Mouse (Mus musculus): Measurements from ENCODE around the gene Cops7a. TPM values are rescaled to one million over a fixed set of nuclear protein-coding genes. Genes with fewer than 3 reads are reported as not detected.
A peak's percentile ranks its signal among the peaks of the same experiment; 100 is the strongest.

Gene Cops7a
- total and polyA plus RNA-seq, 2 experiments from 2014 or later = 134 to 241 TPM

DNA sequence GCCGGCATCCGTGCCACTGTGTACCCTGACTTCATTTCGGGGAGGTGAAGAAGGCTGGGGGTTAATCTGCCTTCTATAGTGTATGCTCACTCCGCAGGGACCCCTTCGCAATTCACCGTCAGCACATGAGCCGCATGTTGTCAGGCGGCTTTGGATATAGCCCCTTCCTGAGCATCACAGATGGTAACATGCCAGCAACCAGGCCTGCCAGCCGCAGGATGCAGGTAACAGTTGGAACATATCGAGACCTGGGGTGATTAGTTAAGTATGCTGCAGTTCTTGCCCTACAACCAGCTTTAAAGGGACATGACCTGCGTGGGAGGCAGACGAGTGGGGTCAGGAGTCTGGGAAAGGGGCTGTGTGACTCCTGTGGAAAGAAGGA lies 33.0 kb downstream of the Cops7a start:
- Histone ChIP-seq H3K4me3 (ENCODE audit: low read depth, low read length) (peak overlapping the region; percentile 91), H3K4me1 (ENCODE audit: control insufficient read depth, insufficient read depth) (peaks cover 12% of the 10 kb centered on the region), H3K9ac (replicated peaks; ENCODE audit: low read depth, low read length) (peak overlapping the region; percentile 80), H3K4me2 (ENCODE audit: low read depth, low read length) (peak overlapping the region; percentile 75), H3K27me3 (ENCODE audit: control insufficient read depth, insufficient read depth, low read length) (no peaks in the 10 kb centered on the region), H3K9me3 (replicated peaks; ENCODE audit: control insufficient read depth, low read length) (no peaks in the 10 kb centered on the region), H3K27ac (ENCODE audit: low read depth) (peak overlapping the region; percentile 96), H3K36me3 (replicated peaks; ENCODE audit: control insufficient read depth, insufficient read depth, low read length) (peaks cover 40% of the 10 kb centered on the region)
- 31% methylated on average over 12 of the region's 12 CpGs for WGBS
- DNase-seq (ENCODE audit: low spot score) = no peak
- no peak for TF ChIP-seq EP300 (IDR thresholded peaks at IDR 0.05; ENCODE audit: low read depth)
- TF ChIP-seq CTCF (IDR thresholded peaks at IDR 0.05; ENCODE audit: low read depth) = no peak
- no peak for ATAC-seq (ENCODE audit: insufficient read depth, low read depth)

DNA sequence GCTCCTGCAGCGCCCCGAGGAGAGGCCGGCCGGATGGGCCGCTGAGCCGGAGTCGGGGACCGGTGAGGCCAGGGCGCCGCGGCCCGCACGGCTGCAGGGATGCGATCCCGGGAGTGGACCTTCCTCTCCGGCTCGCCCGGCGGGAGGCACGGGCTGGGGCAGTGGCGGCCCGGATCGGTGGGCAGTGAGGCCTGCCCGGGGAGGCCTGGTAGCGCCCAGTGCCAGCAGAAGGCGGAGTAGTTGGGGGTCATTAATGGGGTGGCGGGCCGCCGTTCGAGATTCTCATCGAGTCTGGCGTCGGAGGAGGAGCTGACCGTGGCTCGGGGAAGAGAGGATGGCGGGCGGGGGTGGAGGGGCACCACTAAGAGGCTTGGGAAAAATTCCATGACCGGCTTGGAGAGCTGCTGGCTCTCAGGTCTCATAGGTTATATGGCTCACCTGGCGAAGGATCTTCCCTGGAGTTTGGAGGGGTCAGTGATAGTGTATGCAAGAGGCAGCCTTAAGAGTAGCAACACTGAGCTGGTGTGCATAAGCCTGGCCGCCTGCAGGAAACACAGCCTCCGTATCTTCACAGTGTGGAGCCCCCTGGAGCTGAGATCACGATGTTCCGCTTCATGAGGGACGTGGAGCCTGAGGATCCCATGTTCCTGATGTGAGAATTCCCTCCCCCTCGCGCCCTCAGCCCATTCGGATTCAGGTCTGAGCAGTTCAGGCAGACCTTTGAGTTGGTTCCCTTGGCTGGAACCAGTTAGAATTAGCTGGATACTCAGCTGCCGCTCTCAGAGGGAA lies 33.6 kb downstream of the Cops7a start:
- Histone ChIP-seq H3K9me3 (replicated peaks; ENCODE audit: control insufficient read depth, low read length) (no peaks in the 10 kb centered on the region), H3K36me3 (replicated peaks; ENCODE audit: control insufficient read depth, insufficient read depth, low read length) (peaks cover 38% of the 10 kb centered on the region), H3K9ac (replicated peaks; ENCODE audit: low read depth, low read length) (peak overlapping the region; percentile 80), H3K27me3 (ENCODE audit: control insufficient read depth, insufficient read depth, low read length) (no peaks in the 10 kb centered on the region), H3K4me3 (ENCODE audit: low read depth, low read length) (peak overlapping the region; percentile 91), H3K4me2 (ENCODE audit: low read depth, low read length) (peak overlapping the region; percentile 75), H3K27ac (ENCODE audit: low read depth) (peak overlapping the region; percentile 96), H3K4me1 (ENCODE audit: control insufficient read depth, insufficient read depth) (peaks cover 12% of the 10 kb centered on the region)
- 1% methylated on average over 46 of the region's 48 CpGs for WGBS
- DNase-seq (ENCODE audit: low spot score) (peak; percentile 67), ATAC-seq (ENCODE audit: insufficient read depth, low read depth) (no peak)
- TF ChIP-seq CTCF (IDR thresholded peaks at IDR 0.05; ENCODE audit: low read depth) (peak; percentile 42), EP300 (IDR thresholded peaks at IDR 0.05; ENCODE audit: low read depth) (no peak)

DNA sequence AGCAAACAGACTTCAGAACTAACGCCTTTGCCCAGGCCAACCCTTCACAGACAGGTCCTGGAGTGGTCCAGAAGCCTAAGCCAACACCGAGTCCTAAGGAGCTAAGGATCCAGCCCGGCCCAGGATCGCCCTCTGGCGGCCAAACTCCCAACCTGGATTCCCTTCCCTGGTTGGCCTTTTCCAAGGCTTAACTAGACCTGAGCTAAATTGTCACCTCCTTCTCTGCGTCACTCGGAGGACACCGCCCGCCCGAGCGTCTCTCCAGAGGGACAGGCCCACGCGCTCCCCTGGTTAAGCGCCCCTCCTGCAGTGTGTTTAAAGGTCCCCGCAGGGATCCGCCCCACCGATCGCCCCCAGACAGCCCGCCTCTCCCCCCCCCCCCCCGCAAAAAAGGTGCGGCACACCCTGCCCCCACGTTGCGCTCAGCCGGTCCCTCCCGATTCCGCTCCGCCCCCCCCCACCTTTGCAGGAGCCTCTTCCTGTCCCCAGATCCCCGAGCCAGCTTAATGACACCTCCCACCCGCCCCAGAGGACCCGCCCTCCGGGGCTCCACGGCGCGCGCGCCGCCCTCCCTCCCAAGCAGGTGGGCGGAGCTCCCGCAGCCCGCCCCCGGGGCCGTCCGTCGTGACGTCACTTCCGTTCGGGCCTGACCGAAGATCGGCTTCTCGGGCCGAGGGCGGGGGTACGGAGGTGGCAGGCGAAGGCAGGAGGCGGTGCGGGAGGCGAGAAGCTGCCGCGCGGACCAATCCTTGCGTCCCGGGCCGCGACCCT lies 34.4 kb downstream of the Cops7a start, which contains the start of gene Mlf2:
Gene Mlf2, plus strand, starts transcription at position 633 of the 771 bp plus-strand sequence.
- Histone ChIP-seq H3K4me2 (ENCODE audit: low read depth, low read length) (peak within 1 kb of the TSS; percentile 75), H3K27ac (ENCODE audit: low read depth) (peak within 1 kb of the TSS; percentile 96), H3K9me3 (replicated peaks; ENCODE audit: control insufficient read depth, low read length) (no peaks in the 10 kb centered on the region), H3K27me3 (ENCODE audit: control insufficient read depth, insufficient read depth, low read length) (no peaks in the 10 kb centered on the region), H3K36me3 (replicated peaks; ENCODE audit: control insufficient read depth, insufficient read depth, low read length) (peaks cover 30% of the 10 kb centered on the region), H3K9ac (replicated peaks; ENCODE audit: low read depth, low read length) (peak within 1 kb of the TSS; percentile 80), H3K4me3 (ENCODE audit: low read depth, low read length) (peak within 1 kb of the TSS; percentile 91), H3K4me1 (ENCODE audit: control insufficient read depth, insufficient read depth) (peaks cover 15% of the 10 kb centered on the region)
- peak; percentile 91 for ATAC-seq (ENCODE audit: insufficient read depth, low read depth)
- WGBS = under 1% methylated on average over 53 of the region's 64 CpGs
- peak; percentile 12; the same call in 1 of the 2 replicates for TF ChIP-seq EP300 (IDR thresholded peaks at IDR 0.05; ENCODE audit: low read depth)
- peak; percentile 99 for TF ChIP-seq CTCF (IDR thresholded peaks at IDR 0.05; ENCODE audit: low read depth)
- peak; percentile 99 for DNase-seq (ENCODE audit: low spot score)

DNA sequence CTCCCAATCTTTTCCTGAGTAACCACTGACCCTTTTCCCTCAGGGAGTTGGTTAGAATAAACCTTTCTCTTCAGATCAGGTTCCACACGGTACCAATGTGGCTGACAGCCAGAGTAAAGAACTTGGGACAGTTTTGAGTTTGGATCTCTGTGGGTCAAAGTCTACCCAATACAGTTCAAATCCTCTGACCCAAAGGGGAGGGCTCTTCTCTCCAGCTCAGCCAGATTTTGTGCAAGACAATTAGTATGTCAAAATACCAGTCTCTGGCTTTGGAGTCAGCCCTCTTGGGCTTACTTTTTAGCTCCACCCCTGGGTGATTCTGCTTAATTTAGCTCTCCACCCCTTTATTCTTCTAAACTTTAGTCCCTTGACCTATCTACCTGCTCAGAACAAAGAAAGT lies 35.1 kb downstream of the Cops7a start:
- Histone ChIP-seq H3K27me3 (ENCODE audit: control insufficient read depth, insufficient read depth, low read length) (no peaks in the 10 kb centered on the region), H3K9me3 (replicated peaks; ENCODE audit: control insufficient read depth, low read length) (no peaks in the 10 kb centered on the region), H3K4me1 (ENCODE audit: control insufficient read depth, insufficient read depth) (peaks cover 22% of the 10 kb centered on the region), H3K27ac (ENCODE audit: low read depth) (peak overlapping the region; percentile 96), H3K4me3 (ENCODE audit: low read depth, low read length) (0 out of 2 replicates have a peak overlapping the region, but pooled peaks have one; percentile 91), H3K4me2 (ENCODE audit: low read depth, low read length) (peak overlapping the region; percentile 75; the same call in 1 of the 2 replicates), H3K36me3 (replicated peaks; ENCODE audit: control insufficient read depth, insufficient read depth, low read length) (peaks cover 23% of the 10 kb centered on the region), H3K9ac (replicated peaks; ENCODE audit: low read depth, low read length) (0 out of 2 replicates have a peak overlapping the region, but pooled peaks have one; percentile 26)
- TF ChIP-seq CTCF (IDR thresholded peaks at IDR 0.05; ENCODE audit: low read depth) = no peak
- TF ChIP-seq EP300 (IDR thresholded peaks at IDR 0.05; ENCODE audit: low read depth) = no peak
- DNase-seq (ENCODE audit: low spot score) (no peak), ATAC-seq (ENCODE audit: insufficient read depth, low read depth) (no peak)
- WGBS = 60% methylated on average over 1 of the region's 1 CpGs

DNA sequence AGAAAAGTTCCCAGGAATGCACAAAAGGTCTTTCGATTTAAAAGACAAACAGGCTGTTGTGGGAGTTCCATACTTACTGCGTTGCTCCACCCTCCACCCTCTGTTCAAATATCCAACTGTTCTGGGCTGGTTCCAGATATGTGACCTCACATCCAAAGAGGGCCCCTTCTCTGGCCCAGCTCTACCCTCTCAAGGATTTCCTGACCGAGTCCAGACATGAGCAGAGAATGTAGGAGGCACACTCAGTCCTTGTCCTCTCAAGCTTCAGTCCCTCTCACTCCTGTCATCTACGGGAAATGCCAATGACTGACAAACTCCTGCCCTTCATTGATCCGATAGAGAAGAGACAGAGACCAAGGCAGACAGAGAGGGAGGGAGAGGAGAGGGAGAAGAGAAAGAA lies 39.4 kb downstream of the Cops7a start:
- DNase-seq (ENCODE audit: low spot score) (peak; percentile 90), ATAC-seq (ENCODE audit: insufficient read depth, low read depth) (peak; percentile 69)
- H3K27me3 ChIP-seq (ENCODE audit: control insufficient read depth, insufficient read depth, low read length) = no peaks in the 10 kb centered on the region
- H3K4me2 ChIP-seq (ENCODE audit: low read depth, low read length) = peak overlapping the region; percentile 56
- TF ChIP-seq CTCF (IDR thresholded peaks at IDR 0.05; ENCODE audit: low read depth) = no peak
- no peak for TF ChIP-seq EP300 (IDR thresholded peaks at IDR 0.05; ENCODE audit: low read depth)
- peak overlapping the region; percentile 10; the same call in 1 of the 2 replicates for H3K9ac ChIP-seq (replicated peaks; ENCODE audit: low read depth, low read length)
- WGBS = 6% methylated on average over 5 of the region's 5 CpGs
- H3K36me3 ChIP-seq (replicated peaks; ENCODE audit: control insufficient read depth, insufficient read depth, low read length) = no peaks in the 10 kb centered on the region
- H3K4me3 ChIP-seq (ENCODE audit: low read depth, low read length) = peak overlapping the region; percentile 27
- H3K9me3 ChIP-seq (replicated peaks; ENCODE audit: control insufficient read depth, low read length) = no peaks in the 10 kb centered on the region
- H3K27ac ChIP-seq (ENCODE audit: low read depth) = peak overlapping the region; percentile 90
- peaks cover 22% of the 10 kb centered on the region for H3K4me1 ChIP-seq (ENCODE audit: control insufficient read depth, insufficient read depth)
